Mouse (Mus musculus): ENCODE measurements around the gene Lcat.

GRCm38 (mm10) chr8:105965905-105966341 lies 22.7 kb upstream of the Lcat start, which contains the start of gene Slc12a4:
- TF ChIP-seq CTCF (IDR thresholded peaks at IDR 0.05; ENCODE audit: control insufficient read depth, insufficient read depth, insufficient read length) (no peak), MYOG (IDR thresholded peaks at IDR 0.05; ENCODE audit: control insufficient read depth, extremely low read depth, insufficient read length) (no peak), MYOD1 (IDR thresholded peaks at IDR 0.05; ENCODE audit: control insufficient read depth, insufficient read length, low read depth) (no peak), USF1 (IDR thresholded peaks at IDR 0.05; ENCODE audit: low read depth) (no peak)
